17 mouse cellular contexts compared by ENCODE assay signal in the genomic region with DNA sequence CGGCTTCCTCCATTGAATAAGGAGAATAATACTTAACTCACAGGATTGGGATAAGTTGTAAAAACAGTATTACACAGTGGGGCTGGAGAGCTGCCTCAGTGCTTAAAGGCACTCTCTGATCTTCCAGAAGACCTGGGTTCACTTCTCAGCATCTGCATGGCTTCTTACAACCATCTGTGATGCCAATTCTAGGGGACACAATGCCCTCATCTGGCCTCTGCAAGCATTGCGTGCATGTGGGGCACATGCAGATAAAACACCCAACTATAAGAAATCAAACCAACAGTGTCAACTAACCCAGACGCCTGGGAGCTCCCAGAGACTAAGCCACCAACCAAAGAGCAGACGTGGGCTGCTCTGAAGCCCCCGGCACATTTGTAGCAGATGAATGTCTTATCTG.
DNase-seq lines count a peak whose midpoint lies in the region; ATAC-seq and TF ChIP-seq lines count a peak whose summit lies in the region.
"Had no signal": no experiment of that assay in that cellular context is flagged by ENCODE, and none has a peak within 500 bp of the region (broad histone marks: within the 10 kb centered on the region; RNA-seq: fewer than 3 reads in every experiment).

No protein-coding gene starts in this region.

- no peak for ATAC-seq in liver, embryonic 14.5 days (ENCODE audit: insufficient read depth)
- ATAC-seq in midbrain, embryonic 11.5 days (ENCODE audit: low FRiP score) = no peak
- ATAC-seq: forebrain, embryonic 13.5 days had no signal

- DNase-seq in cerebellum, adult 2 months = no peak
- no peak for DNase-seq in cerebellum, adult 11 months
- no peak for DNase-seq in liver, embryonic 14.5 days (ENCODE audit: low read depth in 3 of 3, low spot score in 3 of 3)
- DNase-seq in liver (no peak), MEL (ENCODE audit: low read depth, low spot score) (peak; percentile 65)
- peak; percentile 14 for DNase-seq in induced T-regulatory cell, adult 2 months (ENCODE audit: low read depth)
- no peak for DNase-seq in midbrain, embryonic 11.5 days (ENCODE audit: low spot score, missing footprints)
- no peak for DNase-seq in heart, adult 18-20 months
- DNase-seq: B cell, adult 2 months; gastrocnemius, postnatal 10 days; kidney, postnatal 10 days; lung, postnatal 10 days had no signal

- no peaks in the 10 kb centered on the region for H3K79me2 ChIP-seq in MEL (ENCODE audit: control insufficient read depth, insufficient read depth, low read length, poor library complexity)

- TF ChIP-seq CTCF in cerebellum, adult 2 months (IDR thresholded peaks at IDR 0.05; ENCODE audit: borderline replicate concordance, insufficient read depth, low read depth, low read length) = peak; percentile 28; the same call in 1 of the 2 replicates
- peak; percentile 43 for TF ChIP-seq CTCF in liver, embryonic 14.5 days (IDR thresholded peaks at IDR 0.05; ENCODE audit: low read depth)
- TF ChIP-seq CTCF in MEL (IDR thresholded peaks at IDR 0.05 in 2 of 3, conservative IDR thresholded peaks at IDR 0.05 in 1 of 3; ENCODE audit: control insufficient read depth in 1 of 3, insufficient read depth in 1 of 3, low read depth in 2 of 3, low read length in 3 of 3, poor library complexity in 1 of 3, severe bottlenecking in 1 of 3) = peak; percentile 61 to 76 (median 72)

- no peaks in the 10 kb centered on the region for H3K27me3 ChIP-seq in cerebellum, adult 2 months (ENCODE audit: control insufficient read depth, insufficient read depth, low read length)
- H3K27me3 ChIP-seq in liver, embryonic 14.5 days (ENCODE audit: control insufficient read depth, insufficient read depth, low read length) = no peaks in the 10 kb centered on the region
- no peaks in the 10 kb centered on the region for H3K27me3 ChIP-seq in MEL (ENCODE audit: control insufficient read depth in 1 of 2, insufficient read depth in 2 of 2, low read length in 2 of 2)
- no peaks in the 10 kb centered on the region for H3K27me3 ChIP-seq in midbrain, embryonic 11.5 days (ENCODE audit: control insufficient read depth, insufficient read depth, low read length)
- H3K27me3 ChIP-seq: embryonic facial prominence, embryonic 12.5 days; forebrain, embryonic 13.5 days; heart, embryonic 13.5 days; hindbrain, embryonic 15.5 days; limb, embryonic 13.5 days had no signal

- H3K36me3 ChIP-seq in liver, embryonic 14.5 days (replicated peaks; ENCODE audit: control insufficient read depth, insufficient read depth, low read depth) = no peaks in the 10 kb centered on the region
- peaks cover 0 to 7% of the 10 kb centered on the region in 2 experiments; a peak in 2 of 4 replicates for H3K36me3 ChIP-seq in MEL (ENCODE audit: control insufficient read depth in 1 of 2, insufficient read depth in 2 of 2, low read length in 2 of 2)
- no peaks in the 10 kb centered on the region for H3K36me3 ChIP-seq in midbrain, embryonic 11.5 days (ENCODE audit: control insufficient read depth, insufficient read depth, low read length)

- no peak for TF ChIP-seq POLR2A in cerebellum, adult 2 months (IDR thresholded peaks at IDR 0.05; ENCODE audit: borderline replicate concordance, insufficient read depth, low read length)
- no peak for TF ChIP-seq POLR2A in MEL (IDR thresholded peaks at IDR 0.05; ENCODE audit: control insufficient read depth in 1 of 2, insufficient read depth in 1 of 2, low read depth in 1 of 2, low read length in 2 of 2, poor library complexity in 1 of 2)

- no peak overlapping the region for H3K9ac ChIP-seq in liver, embryonic 14.5 days (replicated peaks)
- no peak overlapping the region for H3K9ac ChIP-seq in MEL (ENCODE audit: control insufficient read depth, low read depth, low read length, poor library complexity, severe bottlenecking)
- H3K9ac ChIP-seq in midbrain, embryonic 11.5 days (ENCODE audit: low read length) = no peak overlapping the region
- H3K9ac ChIP-seq: embryonic facial prominence, embryonic 12.5 days; forebrain, embryonic 13.5 days; heart, embryonic 13.5 days; hindbrain, embryonic 15.5 days; limb, embryonic 13.5 days had no signal

- no peak overlapping the region for H3K4me2 ChIP-seq in liver, embryonic 14.5 days (ENCODE audit: low read depth)
- H3K4me2 ChIP-seq in midbrain, embryonic 11.5 days = no peak overlapping the region
- H3K4me2 ChIP-seq: embryonic facial prominence, embryonic 12.5 days; forebrain, embryonic 13.5 days; heart, embryonic 13.5 days; hindbrain, embryonic 15.5 days; limb, embryonic 13.5 days had no signal

- TF ChIP-seq RAD21 in MEL (IDR thresholded peaks at IDR 0.05; ENCODE audit: low read depth, low read length) = peak; percentile 80

- no peak overlapping the region for H3K27ac ChIP-seq in cerebellum, adult 2 months (ENCODE audit: insufficient read depth, low read length)
- no peak overlapping the region for H3K27ac ChIP-seq in liver, embryonic 14.5 days
- H3K27ac ChIP-seq in MEL (ENCODE audit: control insufficient read depth, low read depth, low read length) = no peak overlapping the region
- no peak overlapping the region for H3K27ac ChIP-seq in midbrain, embryonic 11.5 days (ENCODE audit: low read depth, low read length)
- H3K27ac ChIP-seq: embryonic facial prominence, embryonic 12.5 days; forebrain, embryonic 13.5 days; heart, embryonic 13.5 days; hindbrain, embryonic 15.5 days; limb, embryonic 13.5 days had no signal

- no peak for TF ChIP-seq EP300 in liver, embryonic 14.5 days (IDR thresholded peaks at IDR 0.05; ENCODE audit: low read depth)
- no peak for TF ChIP-seq EP300 in MEL (IDR thresholded peaks at IDR 0.05; ENCODE audit: low read depth in 1 of 2, low read length in 2 of 2)

- no peaks in the 10 kb centered on the region for H3K4me1 ChIP-seq in cerebellum, adult 2 months (ENCODE audit: control insufficient read depth, insufficient read depth, low read length)
- H3K4me1 ChIP-seq in liver, embryonic 14.5 days (replicated peaks; ENCODE audit: control insufficient read depth in 2 of 2, insufficient read depth in 2 of 2, low read length in 1 of 2) = no peaks in the 10 kb centered on the region
- no peaks in the 10 kb centered on the region for H3K4me1 ChIP-seq in MEL (ENCODE audit: control insufficient read depth in 1 of 2, insufficient read depth in 2 of 2, low read length in 2 of 2)
- H3K4me1 ChIP-seq in midbrain, embryonic 11.5 days (ENCODE audit: control insufficient read depth, insufficient read depth, low read length) = no peaks in the 10 kb centered on the region
- H3K4me1 ChIP-seq: embryonic facial prominence, embryonic 12.5 days; forebrain, embryonic 13.5 days; hindbrain, embryonic 15.5 days; limb, embryonic 13.5 days had no signal

- WGBS in cerebellum, adult 2 months = 94% methylated on average over 5 of the region's 5 CpGs
- WGBS in liver, embryonic 14.5 days (ENCODE audit: insufficient replicate concordance) = 70% methylated on average over 5 of the region's 5 CpGs
- 85% methylated on average over 5 of the region's 5 CpGs for WGBS in midbrain, embryonic 11.5 days

- no peak overlapping the region for H3K4me3 ChIP-seq in cerebellum, adult 2 months (replicated peaks; ENCODE audit: insufficient read depth, low read depth, low read length)
- no peak overlapping the region for H3K4me3 ChIP-seq in liver, embryonic 14.5 days (ENCODE audit: insufficient read depth in 1 of 2, low read depth in 2 of 2, low read length in 2 of 2)
- H3K4me3 ChIP-seq in MEL (ENCODE audit: control insufficient read depth in 1 of 2, insufficient read depth in 1 of 2, low read depth in 2 of 2, low read length in 2 of 2) = no peak overlapping the region
- H3K4me3 ChIP-seq in midbrain, embryonic 11.5 days (ENCODE audit: low read depth, low read length) = no peak overlapping the region
- H3K4me3 ChIP-seq: embryonic facial prominence, embryonic 12.5 days; forebrain, embryonic 13.5 days; heart, embryonic 13.5 days; hindbrain, embryonic 15.5 days; limb, embryonic 13.5 days had no signal

- H3K9me3 ChIP-seq in liver, embryonic 14.5 days (ENCODE audit: control insufficient read depth, low read length) = no peaks in the 10 kb centered on the region
- H3K9me3 ChIP-seq in MEL (replicated peaks; ENCODE audit: insufficient read depth, low read length) = no peaks in the 10 kb centered on the region
- no peaks in the 10 kb centered on the region for H3K9me3 ChIP-seq in midbrain, embryonic 11.5 days (ENCODE audit: control insufficient read depth, low read length)
- H3K9me3 ChIP-seq: embryonic facial prominence, embryonic 12.5 days; forebrain, embryonic 13.5 days; heart, embryonic 13.5 days; hindbrain, embryonic 15.5 days; limb, embryonic 13.5 days had no signal

TF ChIP-seq in MEL, 35 proteins besides CTCF, POLR2A, EP300 and RAD21:
- TF ChIP-seq TBP (IDR thresholded peaks at IDR 0.05; ENCODE audit: low read depth, low read length) (no peak), SMC3 (IDR thresholded peaks at IDR 0.05; ENCODE audit: low read depth, low read length) (peak; percentile 82), ZC3H11A (IDR thresholded peaks at IDR 0.05; ENCODE audit: low read depth, low read length) (peak; percentile 72)
TF ChIP-seq in MEL: peak in this region for 2.

Comparison
In these comparisons a context has a peak if more than half of its experiments do, and no peak if none do; other contexts are left out.
1. DNase-seq: peak in MEL (single experiment) and induced T-regulatory cell, adult 2 months (single experiment); none in cerebellum, adult 2 months (0 of 2), cerebellum, adult 11 months (single experiment), liver, embryonic 14.5 days (0 of 3), liver (single experiment), midbrain, embryonic 11.5 days (single experiment) and heart, adult 18-20 months (0 of 2).
2. Peak in every context shown above with its lines, with median percentiles within 50 percentile points of each other: CTCF ChIP-seq.